Mouse (Mus musculus): ENCODE results near the gene Clint1.

The Clint1 gene

GRCm38 (mm10) chr11:45851516-45852123 is at the start of gene Clint1:
TSS of gene Clint1 (plus strand) at chr11:45852051.
- peak; percentile 42 to 78 for DNase-seq (ENCODE audit: low spot score in 2 of 2)

- no peak for DNase-seq (ENCODE audit: low spot score in 2 of 2)
Measured at GRCm38 (mm10) chr11:45804068-45804467, 47.8 kb upstream of the Clint1 start.

- DNase-seq (ENCODE audit: low spot score in 2 of 2): no peak
Measured at GRCm38 (mm10) chr11:45805312-45805772, 46.5 kb upstream of the Clint1 start.

GRCm38 (mm10) chr11:45805810-45806209 is 46.0 kb upstream of the Clint1 start:
- no peak for DNase-seq (ENCODE audit: low spot score in 2 of 2)

GRCm38 (mm10) chr11:45806264-45806663 is 45.6 kb upstream of the Clint1 start:
- no peak for DNase-seq (ENCODE audit: low spot score in 2 of 2)

- no peak for DNase-seq (ENCODE audit: low spot score in 2 of 2)
Measured at GRCm38 (mm10) chr11:45806809-45807208, 45.0 kb upstream of the Clint1 start.

- DNase-seq (ENCODE audit: low spot score in 2 of 2): peak in 1 of 2 experiments; percentile 17
Measured at GRCm38 (mm10) chr11:45807820-45808219, 44.0 kb upstream of the Clint1 start.

GRCm38 (mm10) chr11:45809424-45809823 is 42.4 kb upstream of the Clint1 start:
- DNase-seq (ENCODE audit: low spot score in 2 of 2): no peak

GRCm38 (mm10) chr11:45810056-45810455 is 41.8 kb upstream of the Clint1 start:
- DNase-seq (ENCODE audit: low spot score in 2 of 2): no peak

- no peak for DNase-seq (ENCODE audit: low spot score in 2 of 2)
Measured at GRCm38 (mm10) chr11:45810805-45811204, 41.0 kb upstream of the Clint1 start.

- DNase-seq (ENCODE audit: low spot score in 2 of 2): no peak
Measured at GRCm38 (mm10) chr11:45815603-45816002, 36.2 kb upstream of the Clint1 start.

GRCm38 (mm10) chr11:45816712-45817111 is 35.1 kb upstream of the Clint1 start:
- DNase-seq (ENCODE audit: low spot score in 2 of 2): no peak

- DNase-seq (ENCODE audit: low spot score in 2 of 2): no peak
Measured at GRCm38 (mm10) chr11:45817996-45818395, 33.9 kb upstream of the Clint1 start.

GRCm38 (mm10) chr11:45820930-45821329 is 30.9 kb upstream of the Clint1 start:
- no peak for DNase-seq (ENCODE audit: low spot score in 2 of 2)

GRCm38 (mm10) chr11:45830112-45830511 is 21.7 kb upstream of the Clint1 start:
- no peak for DNase-seq (ENCODE audit: low spot score in 2 of 2)

- DNase-seq (ENCODE audit: low spot score in 2 of 2): no peak
Measured at GRCm38 (mm10) chr11:45830743-45831310, 21.0 kb upstream of the Clint1 start.

- DNase-seq (ENCODE audit: low spot score in 2 of 2): no peak
Measured at GRCm38 (mm10) chr11:45831476-45832143, 20.2 kb upstream of the Clint1 start.

GRCm38 (mm10) chr11:45835625-45836255 is 16.1 kb upstream of the Clint1 start:
- DNase-seq (ENCODE audit: low spot score in 2 of 2): no peak

GRCm38 (mm10) chr11:45837257-45837817 is 14.5 kb upstream of the Clint1 start:
- no peak for DNase-seq (ENCODE audit: low spot score in 2 of 2)

- no peak for DNase-seq (ENCODE audit: low spot score in 2 of 2)
Measured at GRCm38 (mm10) chr11:45838450-45838849, 13.4 kb upstream of the Clint1 start.

- DNase-seq (ENCODE audit: low spot score in 2 of 2): no peak
Measured at GRCm38 (mm10) chr11:45840332-45840731, 11.5 kb upstream of the Clint1 start.

- DNase-seq (ENCODE audit: low spot score in 2 of 2): no peak
Measured at GRCm38 (mm10) chr11:45846008-45846407, 5.8 kb upstream of the Clint1 start.
